Mouse (Mus musculus): Measurements from ENCODE around the gene Cdkal1.
A peak's percentile ranks its signal among the peaks of the same experiment; 100 is the strongest.

The Cdkal1 gene

GRCm38 (mm10) chr13:29641200-29641599, 214.3 kb downstream of the Cdkal1 start:
- no peak for ATAC-seq (ENCODE audit: insufficient number of reproducible peaks, low FRiP score, low TSS enrichment)

- ATAC-seq (ENCODE audit: insufficient number of reproducible peaks, low FRiP score, low TSS enrichment) = no peak
These were observed 215.3 kb downstream of the Cdkal1 start for GRCm38 (mm10) chr13:29640186-29640585.

GRCm38 (mm10) chr13:29638303-29638702, 217.2 kb downstream of the Cdkal1 start:
- ATAC-seq (ENCODE audit: insufficient number of reproducible peaks, low FRiP score, low TSS enrichment) = no peak

GRCm38 (mm10) chr13:29637788-29638187, 217.7 kb downstream of the Cdkal1 start:
- ATAC-seq (ENCODE audit: insufficient number of reproducible peaks, low FRiP score, low TSS enrichment) = no peak

GRCm38 (mm10) chr13:29635581-29635980, 219.9 kb downstream of the Cdkal1 start:
- ATAC-seq (ENCODE audit: insufficient number of reproducible peaks, low FRiP score, low TSS enrichment) = no peak

GRCm38 (mm10) chr13:29631342-29631741, 224.1 kb downstream of the Cdkal1 start:
- ATAC-seq (ENCODE audit: insufficient number of reproducible peaks, low FRiP score, low TSS enrichment) = no peak

GRCm38 (mm10) chr13:29628607-29629006, 226.9 kb downstream of the Cdkal1 start:
- ATAC-seq (ENCODE audit: insufficient number of reproducible peaks, low FRiP score, low TSS enrichment) = no peak

GRCm38 (mm10) chr13:29627438-29628124, 227.9 kb downstream of the Cdkal1 start:
- 0 out of 2 replicates have a peak, but pooled peaks have one; percentile 26 for ATAC-seq (ENCODE audit: insufficient number of reproducible peaks, low FRiP score, low TSS enrichment)

GRCm38 (mm10) chr13:29624929-29625328, 230.5 kb downstream of the Cdkal1 start:
- ATAC-seq (ENCODE audit: insufficient number of reproducible peaks, low FRiP score, low TSS enrichment) = no peak

- no peak for ATAC-seq (ENCODE audit: insufficient number of reproducible peaks, low FRiP score, low TSS enrichment)
These were observed 231.7 kb downstream of the Cdkal1 start for GRCm38 (mm10) chr13:29623636-29624239.

- ATAC-seq (ENCODE audit: insufficient number of reproducible peaks, low FRiP score, low TSS enrichment) = no peak
These were observed 233.6 kb downstream of the Cdkal1 start for GRCm38 (mm10) chr13:29621881-29622280.

- no peak for ATAC-seq (ENCODE audit: insufficient number of reproducible peaks, low FRiP score, low TSS enrichment)
These were observed 234.1 kb downstream of the Cdkal1 start for GRCm38 (mm10) chr13:29621363-29621762.

GRCm38 (mm10) chr13:29620826-29621225, 234.6 kb downstream of the Cdkal1 start:
- no peak for ATAC-seq (ENCODE audit: insufficient number of reproducible peaks, low FRiP score, low TSS enrichment)

GRCm38 (mm10) chr13:29616654-29617171, 238.8 kb downstream of the Cdkal1 start:
- ATAC-seq (ENCODE audit: insufficient number of reproducible peaks, low FRiP score, low TSS enrichment) = no peak

GRCm38 (mm10) chr13:29615987-29616386, 239.5 kb downstream of the Cdkal1 start:
- no peak for ATAC-seq (ENCODE audit: insufficient number of reproducible peaks, low FRiP score, low TSS enrichment)

GRCm38 (mm10) chr13:29615081-29615480, 240.4 kb downstream of the Cdkal1 start:
- no peak; the same call in 1 of the 2 replicates for ATAC-seq (ENCODE audit: insufficient number of reproducible peaks, low FRiP score, low TSS enrichment)

GRCm38 (mm10) chr13:29610051-29610931, 245.2 kb downstream of the Cdkal1 start:
- ATAC-seq (ENCODE audit: insufficient number of reproducible peaks, low FRiP score, low TSS enrichment) = no peak

GRCm38 (mm10) chr13:29609441-29609840, 246.0 kb downstream of the Cdkal1 start:
- ATAC-seq (ENCODE audit: insufficient number of reproducible peaks, low FRiP score, low TSS enrichment) = no peak

GRCm38 (mm10) chr13:29604241-29604640, 251.2 kb downstream of the Cdkal1 start:
- 0 out of 2 replicates have a peak, but pooled peaks have one; percentile 59 for ATAC-seq (ENCODE audit: insufficient number of reproducible peaks, low FRiP score, low TSS enrichment)

GRCm38 (mm10) chr13:29603597-29603996, 251.9 kb downstream of the Cdkal1 start:
- ATAC-seq (ENCODE audit: insufficient number of reproducible peaks, low FRiP score, low TSS enrichment) = no peak

- ATAC-seq (ENCODE audit: insufficient number of reproducible peaks, low FRiP score, low TSS enrichment) = no peak
These were observed 254.4 kb downstream of the Cdkal1 start for GRCm38 (mm10) chr13:29601033-29601432.

All from cerebellum, adult (tissue).